Mouse (Mus musculus): Measurements from ENCODE around the gene Nucks1. TPM values are rescaled to one million over a fixed set of nuclear protein-coding genes. Genes with fewer than 3 reads are reported as not detected.

Nucks1 gene
- polyA plus RNA-seq, 1 experiment = 4.7 TPM

GRCm38 (mm10) chr1:131869561-131869960 lies 40.8 kb upstream of the Nucks1 start:
- Histone ChIP-seq H3K27me3 (ENCODE audit: control insufficient read depth, insufficient read depth, low read length) (no peaks in the 10 kb centered on the region), H3K27ac (ENCODE audit: control insufficient read depth, insufficient read depth, low read depth, low read length) (no peak overlapping the region), H3K36me3 (ENCODE audit: control insufficient read depth, insufficient read depth, low read length) (no peaks in the 10 kb centered on the region), H3K4me3 (ENCODE audit: control insufficient read depth, low read depth, low read length) (no peak overlapping the region), H3K4me1 (ENCODE audit: control insufficient read depth, insufficient read depth, low read length) (peaks cover 5% of the 10 kb centered on the region)
- TF ChIP-seq POLR2A (IDR thresholded peaks at IDR 0.05; ENCODE audit: control insufficient read depth, low read depth, low read length) (no peak), CTCF (IDR thresholded peaks at IDR 0.05; ENCODE audit: control insufficient read depth, insufficient read depth, insufficient replicate concordance, low read depth, low read length) (no peak)

- H3K36me3 ChIP-seq (ENCODE audit: control insufficient read depth, insufficient read depth, low read length) = no peaks in the 10 kb centered on the region
- peaks cover 3% of the 10 kb centered on the region for H3K4me1 ChIP-seq (ENCODE audit: control insufficient read depth, insufficient read depth, low read length)
- no peak overlapping the region for H3K27ac ChIP-seq (ENCODE audit: control insufficient read depth, insufficient read depth, low read depth, low read length)
- TF ChIP-seq POLR2A (IDR thresholded peaks at IDR 0.05; ENCODE audit: control insufficient read depth, low read depth, low read length) (no peak), CTCF (IDR thresholded peaks at IDR 0.05; ENCODE audit: control insufficient read depth, insufficient read depth, insufficient replicate concordance, low read depth, low read length) (no peak)
- H3K27me3 ChIP-seq (ENCODE audit: control insufficient read depth, insufficient read depth, low read length) = no peaks in the 10 kb centered on the region
- H3K4me3 ChIP-seq (ENCODE audit: control insufficient read depth, low read depth, low read length) = no peak overlapping the region
Measured at GRCm38 (mm10) chr1:131872856-131873255, 37.5 kb upstream of the Nucks1 start.

GRCm38 (mm10) chr1:131879816-131880215 lies 30.5 kb upstream of the Nucks1 start:
- no peaks in the 10 kb centered on the region for H3K4me1 ChIP-seq (ENCODE audit: control insufficient read depth, insufficient read depth, low read length)
- H3K4me3 ChIP-seq (ENCODE audit: control insufficient read depth, low read depth, low read length) = no peak overlapping the region
- no peak overlapping the region for H3K27ac ChIP-seq (ENCODE audit: control insufficient read depth, insufficient read depth, low read depth, low read length)
- H3K36me3 ChIP-seq (ENCODE audit: control insufficient read depth, insufficient read depth, low read length) = no peaks in the 10 kb centered on the region
- TF ChIP-seq CTCF (IDR thresholded peaks at IDR 0.05; ENCODE audit: control insufficient read depth, insufficient read depth, insufficient replicate concordance, low read depth, low read length) = no peak
- no peak for TF ChIP-seq POLR2A (IDR thresholded peaks at IDR 0.05; ENCODE audit: control insufficient read depth, low read depth, low read length)
- H3K27me3 ChIP-seq (ENCODE audit: control insufficient read depth, insufficient read depth, low read length) = no peaks in the 10 kb centered on the region

GRCm38 (mm10) chr1:131882787-131883186 lies 27.5 kb upstream of the Nucks1 start:
- TF ChIP-seq CTCF (IDR thresholded peaks at IDR 0.05; ENCODE audit: control insufficient read depth, insufficient read depth, insufficient replicate concordance, low read depth, low read length) = no peak
- no peak for TF ChIP-seq POLR2A (IDR thresholded peaks at IDR 0.05; ENCODE audit: control insufficient read depth, low read depth, low read length)

GRCm38 (mm10) chr1:131886173-131886572 lies 24.2 kb upstream of the Nucks1 start:
- TF ChIP-seq CTCF (IDR thresholded peaks at IDR 0.05; ENCODE audit: control insufficient read depth, insufficient read depth, insufficient replicate concordance, low read depth, low read length) (no peak), POLR2A (IDR thresholded peaks at IDR 0.05; ENCODE audit: control insufficient read depth, low read depth, low read length) (no peak)
- no peaks in the 10 kb centered on the region for H3K4me1 ChIP-seq (ENCODE audit: control insufficient read depth, insufficient read depth, low read length)
- H3K27me3 ChIP-seq (ENCODE audit: control insufficient read depth, insufficient read depth, low read length) = no peaks in the 10 kb centered on the region
- no peaks in the 10 kb centered on the region for H3K36me3 ChIP-seq (ENCODE audit: control insufficient read depth, insufficient read depth, low read length)
- no peak overlapping the region for H3K27ac ChIP-seq (ENCODE audit: control insufficient read depth, insufficient read depth, low read depth, low read length)
- H3K4me3 ChIP-seq (ENCODE audit: control insufficient read depth, low read depth, low read length) = no peak overlapping the region

More at GRCm38 (mm10) chr1:131882787-131883186, 27.5 kb upstream of the Nucks1 start:
- no peak overlapping the region for H3K27ac ChIP-seq (ENCODE audit: control insufficient read depth, insufficient read depth, low read depth, low read length)
- H3K36me3 ChIP-seq (ENCODE audit: control insufficient read depth, insufficient read depth, low read length) = no peaks in the 10 kb centered on the region
- no peaks in the 10 kb centered on the region for H3K27me3 ChIP-seq (ENCODE audit: control insufficient read depth, insufficient read depth, low read length)
- no peaks in the 10 kb centered on the region for H3K4me1 ChIP-seq (ENCODE audit: control insufficient read depth, insufficient read depth, low read length)
- no peak overlapping the region for H3K4me3 ChIP-seq (ENCODE audit: control insufficient read depth, low read depth, low read length)

- no peaks in the 10 kb centered on the region for H3K27me3 ChIP-seq (ENCODE audit: control insufficient read depth, insufficient read depth, low read length)
- no peak overlapping the region for H3K4me3 ChIP-seq (ENCODE audit: control insufficient read depth, low read depth, low read length)
- no peak overlapping the region for H3K27ac ChIP-seq (ENCODE audit: control insufficient read depth, insufficient read depth, low read depth, low read length)
- no peaks in the 10 kb centered on the region for H3K4me1 ChIP-seq (ENCODE audit: control insufficient read depth, insufficient read depth, low read length)
- H3K36me3 ChIP-seq (ENCODE audit: control insufficient read depth, insufficient read depth, low read length) = no peaks in the 10 kb centered on the region
- TF ChIP-seq POLR2A (IDR thresholded peaks at IDR 0.05; ENCODE audit: control insufficient read depth, low read depth, low read length) (no peak), CTCF (IDR thresholded peaks at IDR 0.05; ENCODE audit: control insufficient read depth, insufficient read depth, insufficient replicate concordance, low read depth, low read length) (no peak)
Measured at GRCm38 (mm10) chr1:131886641-131887040, 23.7 kb upstream of the Nucks1 start.

GRCm38 (mm10) chr1:131890043-131890658 lies 20.2 kb upstream of the Nucks1 start:
- no peak overlapping the region for H3K27ac ChIP-seq (ENCODE audit: control insufficient read depth, insufficient read depth, low read depth, low read length)
- no peak overlapping the region for H3K4me3 ChIP-seq (ENCODE audit: control insufficient read depth, low read depth, low read length)
- H3K4me1 ChIP-seq (ENCODE audit: control insufficient read depth, insufficient read depth, low read length) = no peaks in the 10 kb centered on the region
- H3K36me3 ChIP-seq (ENCODE audit: control insufficient read depth, insufficient read depth, low read length) = no peaks in the 10 kb centered on the region
- H3K27me3 ChIP-seq (ENCODE audit: control insufficient read depth, insufficient read depth, low read length) = no peaks in the 10 kb centered on the region
- TF ChIP-seq POLR2A (IDR thresholded peaks at IDR 0.05; ENCODE audit: control insufficient read depth, low read depth, low read length) (no peak), CTCF (IDR thresholded peaks at IDR 0.05; ENCODE audit: control insufficient read depth, insufficient read depth, insufficient replicate concordance, low read depth, low read length) (no peak)

All from testis, adult 2 months (tissue).